Mouse (Mus musculus) large intestine, adult 2 months (tissue): ENCODE results near the gene Myl7. TPM values are rescaled to one million over a fixed set of nuclear protein-coding genes. Genes with fewer than 3 reads are reported as not detected.
"Not testable (repeated sequence)": the region's sequence is repeated elsewhere in the genome, so short reads cannot be mapped to it uniquely, and the experiment has no call there.

Source experiments
- DNase-seq: peaks from one replicate; pipeline ENCODE4 v3.0.0-alpha.2; 2012; ENCODE audit warnings: low read depth, low spot score
- WGBS: fragments of 180-500 bp; shearing (Covaris S2); methylation state at CpG from one replicate; pipeline ENCODE4 v1.1.7; 2018; 5-methylcytosine and 5-hydroxymethylcytosine counted together
- polyA plus RNA-seq: library from polyadenylated mRNA; depleted of rRNA; stranded (reverse); fragments of >200 nt; gene quantifications from 2 replicates; pipeline ENCODE4 v1.2.3, GENCODE M21; 2012

The Myl7 gene
- polyA plus RNA-seq, 1 experiment = 23.4 TPM

DNA sequence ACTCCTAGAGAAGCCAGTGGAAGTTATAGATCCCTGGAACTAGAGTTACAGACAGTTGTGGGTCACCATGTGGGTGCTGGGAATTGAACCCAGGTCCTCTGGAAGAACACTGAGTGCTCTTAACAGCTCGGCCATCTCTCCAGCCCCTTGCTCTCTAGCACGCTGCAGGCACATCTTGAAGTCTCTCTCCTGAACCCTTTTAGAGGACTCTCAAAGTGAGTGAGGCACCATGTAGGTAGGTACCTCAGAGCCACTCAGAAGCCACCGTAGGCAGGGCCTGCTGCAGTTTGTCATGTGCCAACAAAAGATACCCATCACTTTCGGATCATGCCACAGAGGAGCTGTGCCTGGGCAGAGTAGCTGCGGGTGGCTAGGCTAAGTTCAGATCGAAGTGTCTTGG lies 6.3 kb upstream of the Myl7 start:
- DNase-seq = no peak
- WGBS = 90% methylated on average over 6 of the region's 6 CpGs

DNA sequence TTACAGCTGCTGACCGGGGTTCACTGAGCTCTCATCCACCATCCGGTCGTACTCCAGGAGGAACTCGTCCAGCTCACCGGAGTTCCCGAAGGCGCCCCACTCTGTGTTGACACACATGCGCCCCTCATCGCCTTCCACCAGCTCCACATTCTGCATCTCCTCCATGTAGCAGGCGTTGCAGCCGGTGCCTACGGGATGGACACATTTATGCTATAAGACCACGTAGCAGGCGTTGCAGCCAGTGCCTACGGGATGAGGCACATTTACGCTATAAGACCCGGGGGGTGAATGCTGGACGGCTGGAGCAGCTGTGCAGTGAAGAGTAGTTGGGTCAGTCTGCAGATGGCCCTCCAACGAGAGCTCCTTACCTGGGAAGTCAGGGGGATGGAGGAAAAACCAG lies 5.8 kb upstream of the Myl7 start:
- 85% methylated on average over 19 of the region's 19 CpGs for WGBS
- no peak for DNase-seq

DNA sequence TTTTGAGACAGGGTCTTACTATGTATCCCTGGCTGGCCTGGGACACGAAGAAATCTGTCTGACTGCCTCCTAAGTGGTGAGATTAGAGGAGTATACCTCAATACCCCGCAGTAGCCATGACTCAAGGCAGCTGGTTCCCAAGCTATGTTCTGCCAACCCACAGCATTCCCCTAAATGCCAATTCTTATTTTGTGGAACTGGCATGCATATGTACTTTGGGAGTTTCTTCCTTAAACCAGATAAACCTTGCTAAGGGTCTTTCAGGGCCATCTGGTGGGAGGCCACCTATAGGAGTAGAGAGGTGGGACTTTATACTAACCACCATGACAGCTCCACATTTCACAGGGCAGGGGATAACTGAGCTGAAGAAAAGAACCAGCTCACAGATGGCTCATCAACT lies 5.3 kb upstream of the Myl7 start:
- 74% methylated on average over 2 of the region's 2 CpGs for WGBS
- DNase-seq = no peak

DNA sequence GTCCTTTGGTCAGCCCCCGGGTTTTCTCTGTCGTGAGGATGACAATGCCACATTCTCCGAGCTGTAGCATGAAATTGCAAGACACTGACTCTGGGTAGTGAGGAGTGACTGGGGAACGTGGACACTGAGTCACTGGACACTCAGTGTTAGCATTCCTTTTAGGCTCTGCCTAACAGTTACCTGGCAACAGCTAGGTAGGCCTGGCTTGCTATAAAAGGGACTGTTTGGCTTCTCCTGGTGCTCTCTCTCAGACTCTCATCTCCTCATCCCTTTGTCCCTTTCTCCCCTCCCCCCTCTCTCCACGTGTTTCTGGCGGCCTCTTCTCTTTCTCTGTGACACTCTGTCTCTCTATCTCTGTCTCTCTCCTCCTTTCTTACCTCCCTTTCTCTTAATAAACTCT lies 3.8 kb upstream of the Myl7 start:
- 31% methylated on average over 6 of the region's 6 CpGs for WGBS
- no peak for DNase-seq

GRCm38 (mm10) chr11:5901950-5902349 lies 3.4 kb upstream of the Myl7 start:
- no peak for DNase-seq
- WGBS = 4% methylated on average over 32 of the region's 32 CpGs

GRCm38 (mm10) chr11:5901320-5901719 lies 2.7 kb upstream of the Myl7 start:
- no peak for DNase-seq
- WGBS = 57% methylated on average over 3 of the region's 3 CpGs

DNA sequence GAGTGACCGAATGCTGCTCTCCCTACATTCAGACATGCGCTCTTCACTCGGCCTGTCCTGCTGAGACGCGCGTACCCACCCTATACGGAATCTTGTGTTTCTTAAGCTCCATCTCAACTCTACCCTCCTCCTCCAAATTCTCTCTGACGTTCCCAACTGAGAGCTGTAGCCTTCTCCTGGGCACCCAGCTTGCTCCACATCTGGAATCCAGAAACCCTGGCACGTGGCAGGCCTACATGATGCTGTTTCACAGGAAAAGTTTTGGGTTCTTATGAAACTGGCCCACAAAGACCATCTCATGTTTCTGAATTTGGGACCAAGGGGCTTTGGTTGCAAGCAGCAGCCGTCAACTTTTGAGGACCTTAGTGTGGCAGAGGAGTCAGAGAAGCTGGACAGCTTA lies 704 bp upstream of the Myl7 start:
- no peak for DNase-seq
- 95% methylated on average over 10 of the region's 10 CpGs for WGBS

DNA sequence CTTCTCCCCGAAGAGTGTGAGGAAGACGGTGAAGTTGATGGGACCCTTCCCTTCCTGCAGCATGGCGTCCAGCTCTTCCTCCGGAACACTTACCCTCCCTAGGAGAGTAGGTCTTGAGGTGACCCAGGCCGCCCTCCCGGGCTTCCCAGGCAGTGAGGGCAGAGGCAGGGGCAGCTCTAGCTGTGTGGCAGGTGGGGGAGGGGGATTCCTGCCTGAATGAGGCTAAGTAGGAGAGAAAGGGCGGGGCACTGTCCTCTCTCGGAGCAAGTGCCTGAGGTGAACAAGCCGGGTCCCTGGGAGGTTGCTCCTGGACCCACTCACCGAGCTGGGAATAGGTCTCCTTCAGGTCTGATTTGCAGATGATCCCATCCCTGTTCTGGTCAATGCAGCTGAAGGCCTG lies 743 bp downstream of the Myl7 start:
- 54% methylated on average over 10 of the region's 10 CpGs for WGBS
- DNase-seq = no peak

- no peak for DNase-seq
- 43% methylated on average over 16 of the region's 16 CpGs for WGBS
These were observed 1.4 kb downstream of the Myl7 start for GRCm38 (mm10) chr11:5897230-5897629.

- WGBS = 94% methylated on average over 6 of the region's 6 CpGs
- no peak for DNase-seq
These were observed 4.8 kb downstream of the Myl7 start for GRCm38 (mm10) chr11:5893807-5894206.

GRCm38 (mm10) chr11:5892810-5893368 lies 5.7 kb downstream of the Myl7 start:
- DNase-seq = no peak
- WGBS = 64% methylated on average over 4 of the region's 4 CpGs

DNA sequence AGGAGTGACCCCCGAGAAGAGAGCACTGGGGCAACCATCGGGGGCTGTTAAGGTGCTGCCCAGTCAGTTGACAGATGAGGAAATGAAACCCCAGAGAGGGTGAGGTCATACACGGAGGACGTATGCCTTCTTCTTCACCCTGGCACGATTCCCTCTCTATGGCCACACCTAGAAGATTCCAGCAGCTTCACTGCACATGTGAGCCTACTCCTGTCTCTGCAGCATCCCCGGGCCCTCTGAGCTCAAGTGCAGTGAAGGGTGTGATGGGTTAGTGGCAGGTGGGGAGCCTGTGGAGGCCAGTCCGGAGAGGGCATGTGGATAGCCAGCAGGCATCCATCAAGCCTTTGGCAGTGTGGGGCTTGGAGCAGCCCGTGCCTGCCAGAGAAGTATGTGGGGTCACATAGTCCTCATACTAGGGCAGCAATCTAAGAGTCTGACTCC lies 6.4 kb downstream of the Myl7 start:
- 25% methylated on average over 8 of the region's 8 CpGs for WGBS
- no peak for DNase-seq

DNA sequence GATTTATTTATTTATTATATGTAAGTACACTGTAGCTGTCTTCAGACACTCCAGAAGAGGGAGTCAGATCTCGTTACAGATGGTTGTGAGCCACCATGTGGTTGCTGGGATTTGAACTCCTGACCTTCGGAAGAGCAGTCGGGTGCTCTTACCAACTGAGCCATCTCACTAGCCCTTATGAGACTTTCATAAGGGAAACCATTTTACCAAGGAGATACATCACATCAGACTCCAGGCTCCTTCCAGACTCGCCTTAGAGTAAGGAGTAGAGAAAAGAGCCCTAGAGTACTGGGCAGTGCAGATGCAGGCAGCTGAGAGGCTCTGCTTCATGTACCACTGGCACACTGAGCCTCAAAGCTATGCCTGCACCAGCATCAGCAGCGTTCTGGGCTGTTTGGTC lies 10.0 kb downstream of the Myl7 start:
- DNase-seq = not testable (repeated sequence)
- WGBS = 65% methylated on average over 5 of the region's 5 CpGs

DNA sequence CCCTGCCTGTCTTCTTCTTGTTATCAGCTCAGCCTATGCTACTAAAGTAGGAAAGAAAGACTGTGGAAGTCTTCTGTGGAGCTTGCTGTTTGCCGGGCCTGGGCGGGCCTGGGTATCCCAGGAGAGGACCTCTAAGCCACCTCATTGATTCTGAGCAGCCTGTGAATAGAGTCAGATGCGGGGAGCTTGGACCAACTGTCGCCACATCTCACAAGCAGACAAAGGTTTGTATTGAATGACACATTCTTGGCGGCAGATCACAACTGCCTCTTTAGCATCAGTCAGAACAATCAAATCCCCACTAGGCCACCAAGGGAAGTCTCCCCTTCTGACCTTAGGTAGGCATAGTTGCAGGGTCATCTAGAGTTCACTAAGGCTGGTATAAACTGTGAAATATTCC lies 11.3 kb downstream of the Myl7 start:
- no peak for DNase-seq
- 89% methylated on average over 5 of the region's 5 CpGs for WGBS

DNA sequence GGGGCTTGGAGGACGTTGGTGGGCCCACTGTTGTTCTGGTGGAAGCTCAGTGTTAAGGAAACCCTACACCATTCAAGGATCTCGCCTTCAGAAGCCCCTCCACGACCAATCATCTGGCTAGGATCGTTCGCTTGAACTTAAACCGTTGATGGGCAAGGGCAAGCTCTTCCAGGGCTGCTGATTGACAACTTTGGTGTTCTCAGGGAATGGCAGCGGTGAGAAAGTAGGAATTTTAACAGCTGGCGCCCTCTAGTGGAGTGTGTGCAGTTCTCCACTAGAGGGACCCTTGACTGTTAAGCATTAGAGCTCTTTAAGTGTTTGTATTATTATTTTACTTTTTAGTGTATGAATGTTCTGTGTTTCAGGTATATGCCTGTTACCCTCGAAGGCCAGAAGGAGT lies 12.4 kb downstream of the Myl7 start:
- WGBS = 15% methylated on average over 9 of the region's 9 CpGs

GRCm38 (mm10) chr11:5882518-5882917 lies 16.1 kb downstream of the Myl7 start:
- no peak for DNase-seq
- WGBS = 73% methylated on average over 8 of the region's 8 CpGs

More for the DNA sequence above, 12.4 kb downstream of the Myl7 start:
- DNase-seq = no peak

- DNase-seq = no peak
- WGBS = 79% methylated on average over 5 of the region's 5 CpGs
These were observed 18.7 kb downstream of the Myl7 start for GRCm38 (mm10) chr11:5879905-5880304.

DNA sequence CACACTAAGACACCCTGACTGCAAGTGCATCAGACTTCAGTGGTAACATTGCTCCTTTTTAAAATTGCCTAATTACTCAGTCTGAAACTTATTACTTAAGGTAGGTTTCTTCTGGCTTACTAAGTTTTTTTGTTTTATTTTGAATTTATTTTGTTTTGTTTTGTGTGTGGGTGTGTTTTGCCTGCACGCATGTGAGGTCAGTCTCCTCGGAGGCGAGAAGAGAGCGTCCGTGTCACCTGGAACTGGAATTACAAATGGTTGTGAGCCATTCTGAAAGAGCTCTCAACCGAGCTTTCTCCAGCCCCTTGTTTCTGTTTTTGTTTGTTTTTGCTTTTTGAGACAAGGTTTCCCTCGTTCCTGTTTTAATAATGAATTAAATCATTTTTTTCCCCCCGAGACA lies 19.9 kb downstream of the Myl7 start:
- no peak for DNase-seq
- 32% methylated on average over 8 of the region's 8 CpGs for WGBS

DNA sequence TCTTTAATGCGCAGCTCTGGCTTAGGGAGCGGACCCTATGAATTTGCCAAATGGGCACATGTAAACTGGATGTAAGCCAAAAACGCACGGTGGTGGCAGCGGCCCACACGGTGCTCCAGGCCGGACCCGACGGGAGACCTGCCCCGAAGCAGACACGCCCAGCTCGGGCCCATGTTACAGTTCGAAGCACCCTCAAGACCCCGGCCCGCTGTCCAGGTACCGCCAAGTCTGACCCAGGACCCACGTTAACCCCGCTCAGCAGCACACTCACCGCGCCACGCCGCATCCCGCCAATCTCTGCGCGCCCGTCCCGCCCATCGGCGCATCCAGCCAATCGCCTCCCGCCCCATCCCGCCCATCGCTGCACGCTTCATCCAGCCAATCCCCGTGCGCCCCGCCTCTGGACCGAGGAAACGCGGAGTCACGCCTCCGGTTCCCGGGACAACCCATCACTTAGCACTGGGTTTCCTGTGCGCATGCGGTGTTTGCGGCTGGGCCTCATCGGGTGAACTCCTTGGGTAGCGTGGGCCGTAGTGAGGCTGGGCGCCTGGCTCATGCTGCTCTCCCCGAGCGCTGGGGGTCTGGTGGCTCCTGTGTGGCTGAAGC lies 20.6 kb downstream of the Myl7 start, which contains the start of gene Pold2:
Gene Pold2, minus strand, starts transcription at position 372 of the 606 bp plus-strand sequence.
- WGBS = under 1% methylated on average over 52 of the region's 52 CpGs
- peak; percentile 94 for DNase-seq

DNA sequence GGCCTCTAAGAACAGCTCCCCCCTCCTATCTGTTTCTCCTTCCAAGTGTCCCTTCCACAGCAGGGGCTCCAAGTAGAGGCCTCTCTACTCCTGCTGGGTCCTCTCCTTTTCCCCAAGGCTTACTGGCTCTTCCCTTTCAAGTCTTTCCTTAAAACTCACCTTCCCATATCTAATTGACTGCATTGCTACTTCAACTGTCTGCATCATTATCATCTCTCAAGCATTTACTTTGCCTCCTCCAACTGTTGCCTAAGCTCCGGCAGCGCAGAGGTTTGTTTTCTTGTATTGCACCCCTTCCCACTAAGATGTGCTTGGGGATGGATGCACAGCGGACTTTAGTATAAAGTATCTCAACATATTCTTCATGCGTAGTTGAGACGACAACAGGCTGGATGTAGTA lies 21.2 kb downstream of the Myl7 start:
- DNase-seq = no peak
- 0% methylated on average over 5 of the region's 5 CpGs for WGBS

DNA sequence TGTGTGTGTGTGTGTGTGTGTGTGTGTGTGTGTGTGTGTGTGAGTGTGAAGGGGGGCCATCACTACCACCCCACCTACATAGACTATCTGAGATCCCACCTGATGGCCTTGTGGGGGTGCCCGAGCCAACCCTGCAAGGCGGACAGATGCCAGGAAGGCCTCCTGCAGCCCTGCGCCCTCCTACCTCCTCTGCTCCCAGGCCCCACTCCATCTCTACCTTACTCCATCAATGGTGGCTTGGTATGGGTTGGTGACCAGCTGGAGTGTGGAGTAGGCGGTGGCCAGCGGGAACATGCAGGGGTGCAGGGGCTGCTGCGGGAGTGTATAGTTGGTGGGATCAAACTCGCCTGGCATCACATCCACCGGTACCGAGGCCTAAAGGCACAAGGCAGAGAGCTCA lies 25.4 kb downstream of the Myl7 start:
- WGBS = 98% methylated on average over 9 of the region's 9 CpGs
- DNase-seq = no peak

- WGBS = 95% methylated on average over 11 of the region's 11 CpGs
- DNase-seq = no peak
These were observed 25.9 kb downstream of the Myl7 start for GRCm38 (mm10) chr11:5872707-5873106.
